ENCODE assay signal across 8 mouse cellular contexts in genomic region chr1:52008443-52008842, GRCm38 (mm10). TPM values are rescaled to one million over a fixed set of nuclear protein-coding genes. Genes with fewer than 3 reads are reported as not detected.
DNase-seq lines count a peak whose midpoint lies in the region; ATAC-seq and TF ChIP-seq lines count a peak whose summit lies in the region.

No protein-coding gene starts in this region.

- no peak for DNase-seq in heart, embryonic 10.5 days (ENCODE audit: low spot score)
- DNase-seq in heart, postnatal 36 days: no peak
- no peak for DNase-seq in right cerebral cortex, postnatal 10 days (ENCODE audit: low spot score in 2 of 2)
- no peak for DNase-seq in layer of hippocampus, postnatal 25 days (ENCODE audit: extremely low spot score in 1 of 2, low spot score in 1 of 2)

- H3K4me3 ChIP-seq in heart, embryonic 10.5 days: peak overlapping the region; percentile 58
- H3K4me3 ChIP-seq in embryonic facial prominence, embryonic 15.5 days (replicated peaks): peak overlapping the region; percentile 32
- peak overlapping the region; percentile 45 for H3K4me3 ChIP-seq in lung, embryonic 16.5 days (ENCODE audit: low read length)
- H3K4me3 ChIP-seq in small intestine, adult 2 months (ENCODE audit: low read depth, low read length): peak overlapping the region; percentile 54

- H3K9ac ChIP-seq in embryonic facial prominence, embryonic 15.5 days: no peak overlapping the region; the same call in 1 of the 2 replicates
- H3K9ac ChIP-seq in lung, embryonic 16.5 days (ENCODE audit: low read length): peak overlapping the region; percentile 51

- no peaks in the 10 kb centered on the region for H3K9me3 ChIP-seq in heart, embryonic 10.5 days
- H3K9me3 ChIP-seq in embryonic facial prominence, embryonic 15.5 days (replicated peaks): no peaks in the 10 kb centered on the region
- H3K9me3 ChIP-seq in lung, embryonic 16.5 days (ENCODE audit: control insufficient read depth, low read length): no peaks in the 10 kb centered on the region

- intact Hi-C loops in heart, postnatal 36 days (cut with DNase I): loop anchor here (10.0 kb wide), 1 partner anchor 256 kb away; no protein-coding TSS in a partner anchor

- ATAC-seq in embryonic facial prominence, embryonic 15.5 days (ENCODE audit: insufficient number of reproducible peaks, low FRiP score, low TSS enrichment, low read depth): no peak
- peak; percentile 66 for ATAC-seq in inflammation-experienced regulatory T-cells, adult 6 months
- ATAC-seq in lung, embryonic 16.5 days (ENCODE audit: low read depth): peak; percentile 66

- 4% methylated on average over 11 of the region's 11 CpGs for WGBS in heart, embryonic 10.5 days
- 3% methylated on average over 11 of the region's 11 CpGs for WGBS in embryonic facial prominence, embryonic 15.5 days
- WGBS in lung, embryonic 16.5 days: 4% methylated on average over 11 of the region's 11 CpGs
- 17% methylated on average over 11 of the region's 11 CpGs for WGBS in small intestine, adult 2 months

- no peak for TF ChIP-seq CTCF in small intestine, adult 2 months (IDR thresholded peaks at IDR 0.05; ENCODE audit: extremely low read depth, insufficient read length, insufficient replicate concordance, low read depth, low read length)

- no peak for TF ChIP-seq POLR2A in small intestine, adult 2 months (IDR thresholded peaks at IDR 0.05; ENCODE audit: low read depth, low read length)

- H3K27me3 ChIP-seq in heart, embryonic 10.5 days (ENCODE audit: insufficient read depth, poor library complexity, severe bottlenecking): peaks cover 6% of the 10 kb centered on the region; the same call in 1 of the 2 replicates
- no peaks in the 10 kb centered on the region; the same call in 1 of the 2 replicates for H3K27me3 ChIP-seq in embryonic facial prominence, embryonic 15.5 days
- no peaks in the 10 kb centered on the region for H3K27me3 ChIP-seq in lung, embryonic 16.5 days (ENCODE audit: control insufficient read depth, insufficient read depth, low read depth, low read length)
- H3K27me3 ChIP-seq in small intestine, adult 2 months (ENCODE audit: control insufficient read depth, insufficient read depth, low read length): no peaks in the 10 kb centered on the region

- H3K27ac ChIP-seq in heart, embryonic 10.5 days: no peak overlapping the region
- H3K27ac ChIP-seq in embryonic facial prominence, embryonic 15.5 days (replicated peaks): no peak overlapping the region
- no peak overlapping the region for H3K27ac ChIP-seq in lung, embryonic 16.5 days (ENCODE audit: low read length)
- H3K27ac ChIP-seq in small intestine, adult 2 months (ENCODE audit: insufficient read depth, low read depth, low read length): peak overlapping the region; percentile 20; the same call in 1 of the 2 replicates

- peaks cover 8% of the 10 kb centered on the region; the same call in 1 of the 2 replicates for H3K4me1 ChIP-seq in heart, embryonic 10.5 days
- peaks cover 6% of the 10 kb centered on the region; the same call in 1 of the 2 replicates for H3K4me1 ChIP-seq in embryonic facial prominence, embryonic 15.5 days
- H3K4me1 ChIP-seq in lung, embryonic 16.5 days (replicated peaks; ENCODE audit: control insufficient read depth, insufficient read depth, low read length): no peaks in the 10 kb centered on the region
- H3K4me1 ChIP-seq in small intestine, adult 2 months (ENCODE audit: control insufficient read depth, insufficient read depth, insufficient read length, low read length): no peaks in the 10 kb centered on the region

- H3K4me2 ChIP-seq in embryonic facial prominence, embryonic 15.5 days (replicated peaks): peak overlapping the region; percentile 51
- peak overlapping the region; percentile 67 for H3K4me2 ChIP-seq in lung, embryonic 16.5 days (ENCODE audit: low read depth, low read length)

- no peaks in the 10 kb centered on the region for H3K36me3 ChIP-seq in heart, embryonic 10.5 days
- H3K36me3 ChIP-seq in embryonic facial prominence, embryonic 15.5 days: no peaks in the 10 kb centered on the region
- H3K36me3 ChIP-seq in lung, embryonic 16.5 days (ENCODE audit: control insufficient read depth, insufficient read depth, low read length): no peaks in the 10 kb centered on the region
- H3K36me3 ChIP-seq in small intestine, adult 2 months (ENCODE audit: control insufficient read depth, insufficient read depth, low read length): no peaks in the 10 kb centered on the region

RNA-seq across cellular contexts. Expression of gene Stat4, which starts 21.5 kb away (rescaled TPM):
- polyA plus RNA-seq in heart, embryonic 10.5 days (2016; fragmentation: Nextera tagmentation; extraction: Ambion mirVana): 0.99 and 1.0 TPM in 2 replicates
- total RNA-seq in heart, postnatal 36 days (2021): under 1 TPM; 0.22 to 0.28 TPM
- 1.00 and 1.0 TPM in 2 replicates for polyA plus RNA-seq in embryonic facial prominence, embryonic 15.5 days (2015; fragmentation: Nextera tagmentation; extraction: Ambion mirVana)
- polyA plus RNA-seq in inflammation-experienced regulatory T-cells, adult 6 months (2017; shearing (Covaris generic)): 100 to 1,000 TPM; 154 to 191 (median 177) TPM
- polyA plus RNA-seq in lung, embryonic 16.5 days (2015; fragmentation: Nextera tagmentation; extraction: Ambion mirVana): 1.4 and 2.3 TPM in 2 replicates
- polyA plus RNA-seq in small intestine, adult 2 months (2012; rRNA removed): 0.22 and 0.34 TPM in 2 replicates
- total RNA-seq in layer of hippocampus, postnatal 25 days (2021): under 1 TPM; 0.31 to 0.71 TPM

Comparison
In these comparisons a context has a peak if more than half of its experiments do, and no peak if none do; other contexts are left out.
1. RNA of gene Stat4, which starts 21.5 kb away (polyA plus RNA-seq): 154 to 191 TPM in inflammation-experienced regulatory T-cells, adult 6 months; 1.4 to 2.3 TPM in lung, embryonic 16.5 days, 1.00 to 1.0 TPM in embryonic facial prominence, embryonic 15.5 days, 0.99 to 1.0 TPM in heart, embryonic 10.5 days and 0.22 to 0.34 TPM in small intestine, adult 2 months; every median in the first group is over 10 times any median in the second.
2. Peak in every context shown above with its lines, with median percentiles within 50 percentile points of each other: H3K4me3 ChIP-seq.